Comparison of ENCODE assay signal across 8 mouse cellular contexts in the genomic region with DNA sequence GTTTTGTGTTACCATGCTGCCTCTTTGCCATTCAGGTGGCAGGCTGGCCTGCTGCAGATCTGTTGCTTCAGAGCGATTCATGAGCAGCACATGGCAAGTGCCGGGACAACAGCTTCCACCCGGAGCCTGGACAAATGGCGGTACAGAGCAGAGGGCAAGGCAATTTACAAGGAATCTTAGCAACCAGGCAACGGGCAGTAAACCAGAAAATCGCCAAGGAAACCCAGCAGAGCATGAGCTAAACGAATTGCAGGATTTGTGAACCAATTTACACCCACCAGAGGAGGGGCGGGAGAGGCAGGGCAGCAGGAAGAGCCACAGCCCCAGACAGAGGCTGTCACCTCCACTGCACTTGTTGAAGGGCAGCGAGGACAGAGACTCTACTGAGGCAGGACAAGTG.
DNase-seq lines count a peak whose midpoint lies in the region; ATAC-seq and TF ChIP-seq lines count a peak whose summit lies in the region.

No protein-coding gene starts in this region.

- WGBS in forebrain, embryonic 16.5 days, result 7% methylated on average over 9 of the region's 9 CpGs
- WGBS in kidney, postnatal 0 days, result 13% methylated on average over 9 of the region's 9 CpGs

- H3K27me3 ChIP-seq in forebrain, embryonic 16.5 days (replicated peaks; ENCODE audit: control insufficient read depth, insufficient read depth, low read length), result no peaks in the 10 kb centered on the region
- no peaks in the 10 kb centered on the region for H3K27me3 ChIP-seq in kidney, postnatal 0 days (ENCODE audit: insufficient read depth, low read length)

- no peak overlapping the region for H3K4me3 ChIP-seq in forebrain, embryonic 16.5 days (replicated peaks; ENCODE audit: low read length)
- H3K4me3 ChIP-seq in kidney, postnatal 0 days (replicated peaks; ENCODE audit: low read depth, low read length), result no peak overlapping the region

- H3K4me1 ChIP-seq in forebrain, embryonic 16.5 days (replicated peaks; ENCODE audit: control insufficient read depth, insufficient read depth, low read length), result peaks cover 9% of the 10 kb centered on the region
- H3K4me1 ChIP-seq in kidney, postnatal 0 days (replicated peaks; ENCODE audit: insufficient read depth, low read length), result peaks cover 8% of the 10 kb centered on the region; the same call in 1 of the 2 replicates

- TF ChIP-seq CTCF in brain, embryonic 14.5 days (IDR thresholded peaks at IDR 0.05; ENCODE audit: borderline replicate concordance, extremely low read depth, insufficient read depth, insufficient read length), result no peak
- TF ChIP-seq CTCF in kidney, postnatal 0 days (IDR thresholded peaks at IDR 0.05; ENCODE audit: low read depth), result no peak; the same call in 1 of the 2 replicates

- intact Hi-C loops in left cerebral cortex, postnatal 4 days (cut with DNase I), result no loop called here

- no peak overlapping the region for H3K9ac ChIP-seq in forebrain, embryonic 16.5 days (replicated peaks; ENCODE audit: low read depth, low read length)
- H3K9ac ChIP-seq in kidney, postnatal 0 days (ENCODE audit: low read depth, low read length), result no peak overlapping the region

- no peak for TF ChIP-seq POLR2A in brain, embryonic 14.5 days (IDR thresholded peaks at IDR 0.05; ENCODE audit: borderline replicate concordance, extremely low read depth, insufficient read depth, insufficient read length, poor library complexity, severe bottlenecking)

- H3K36me3 ChIP-seq in forebrain, embryonic 16.5 days (ENCODE audit: control insufficient read depth, insufficient read depth), result no peaks in the 10 kb centered on the region
- H3K36me3 ChIP-seq in kidney, postnatal 0 days (ENCODE audit: insufficient read depth, low read length), result no peaks in the 10 kb centered on the region

- ATAC-seq in forebrain, embryonic 16.5 days, result peak; percentile 92
- ATAC-seq in kidney, postnatal 0 days (replicated peaks; ENCODE audit: low FRiP score, low read depth), result 0 out of 2 replicates have a peak, but pooled peaks have one; percentile 24

- H3K9me3 ChIP-seq in forebrain, embryonic 16.5 days (ENCODE audit: control insufficient read depth, low read length), result no peaks in the 10 kb centered on the region
- H3K9me3 ChIP-seq in kidney, postnatal 0 days (replicated peaks; ENCODE audit: low read length), result no peaks in the 10 kb centered on the region

- no peak overlapping the region; the same call in 1 of the 2 replicates for H3K27ac ChIP-seq in forebrain, embryonic 16.5 days (ENCODE audit: low read length)
- no peak overlapping the region for H3K27ac ChIP-seq in kidney, postnatal 0 days

- DNase-seq in brain, embryonic 14.5 days (ENCODE audit: low read depth), result peak; percentile 95
- peak; percentile 73 for DNase-seq in kidney, postnatal 0 days (ENCODE audit: low spot score)
- DNase-seq in left cerebral cortex, postnatal 4 days, result peak; percentile 64
- peak; percentile 37 for DNase-seq in right cerebral cortex, postnatal 4 days
- DNase-seq in urinary bladder, adult 18-20 months (ENCODE audit: low spot score in 2 of 2), result no peak
- no peak for DNase-seq in adrenal gland, postnatal 25 days
- DNase-seq in heart, adult 8-10 months (ENCODE audit: low spot score), result no peak

- H3K4me2 ChIP-seq in forebrain, embryonic 16.5 days (ENCODE audit: low read length), result 0 out of 2 replicates have a peak overlapping the region, but pooled peaks have one; percentile 3
- 0 out of 2 replicates have a peak overlapping the region, but pooled peaks have one; percentile 0 for H3K4me2 ChIP-seq in kidney, postnatal 0 days (ENCODE audit: low read length)

Comparison
In these comparisons a context has a peak if more than half of its experiments do, and no peak if none do; other contexts are left out.
1. DNase-seq: peak in brain, embryonic 14.5 days (single experiment), kidney, postnatal 0 days (single experiment), left cerebral cortex, postnatal 4 days (single experiment) and right cerebral cortex, postnatal 4 days (single experiment); none in urinary bladder, adult 18-20 months (0 of 2), adrenal gland, postnatal 25 days (single experiment) and heart, adult 8-10 months (single experiment).